Mouse (Mus musculus) heart, embryonic 14.5 days (tissue): ENCODE measurements around the gene Spcs2. TPM values are rescaled to one million over a fixed set of nuclear protein-coding genes. Genes with fewer than 3 reads are reported as not detected.

Experiments used
- ATAC-seq: fragments of 200-750 bp; cut with Nextera tagmentation; 2 replicates; pipeline ENCODE4 v1.8.0; 2017; ENCODE audit warnings: low read depth, moderate TSS enrichment; ENCODE audit not compliant: insufficient number of reproducible peaks, insufficient read depth, low FRiP score
- H3K27ac ChIP-seq, 2 experiments: fragments of 200-500 bp in 1 of 2; fragments of 300-500 bp in 1 of 2; sonication (generic) in 1 of 2; replicated peaks in 1 of 2; 2 replicates each; pipeline ENCODE4 v1.5.1; 2012 to 2014; ENCODE audit warnings: low read depth in 2 of 2, low read length in 2 of 2, control low read depth in 1 of 2, mild to moderate bottlenecking in 1 of 2, mixed read lengths in 1 of 2; ENCODE audit not compliant: control insufficient read depth in 1 of 2, insufficient read depth in 1 of 2
- H3K27me3 ChIP-seq: fragments of 300-500 bp; sonication (generic); 2 replicates; pipeline ENCODE4 v1.6.1; 2014; ENCODE audit warnings: mild to moderate bottlenecking, low read length, control low read depth; ENCODE audit not compliant: control insufficient read depth, insufficient read depth
- H3K36me3 ChIP-seq: fragments of 300-500 bp; sonication (generic); 2 replicates; pipeline ENCODE4 v1.6.1; 2014; ENCODE audit warnings: mild to moderate bottlenecking, control low read depth, low read length, mixed read lengths; ENCODE audit not compliant: control insufficient read depth, insufficient read depth
- H3K4me1 ChIP-seq, 2 experiments: fragments of 200-500 bp in 1 of 2; fragments of 300-500 bp in 1 of 2; sonication (generic) in 1 of 2; 2 replicates each; pipeline ENCODE4 v1.6.1; 2012 to 2014; ENCODE audit warnings: low read length in 2 of 2, control low read depth in 1 of 2, mixed read lengths in 1 of 2; ENCODE audit not compliant: control insufficient read depth in 2 of 2, insufficient read depth in 2 of 2
- H3K4me2 ChIP-seq: fragments of 300-500 bp; sonication (generic); 2 replicates; pipeline ENCODE4 v1.6.1; 2014; ENCODE audit warnings: mild to moderate bottlenecking, low read length
- H3K4me3 ChIP-seq, 2 experiments: fragments of 200-500 bp in 1 of 2; fragments of 300-500 bp in 1 of 2; sonication (generic) in 1 of 2; 2 replicates each; pipeline ENCODE4 v1.5.1; 2012 to 2014; ENCODE audit warnings: low read length in 2 of 2, mild to moderate bottlenecking in 2 of 2, control low read depth in 1 of 2, low read depth in 1 of 2, moderate library complexity in 1 of 2; ENCODE audit not compliant: control insufficient read depth in 1 of 2, insufficient read depth in 1 of 2
- H3K9ac ChIP-seq: fragments of 300-500 bp; sonication (generic); 2 replicates; pipeline ENCODE4 v1.6.1; 2014; ENCODE audit warnings: mild to moderate bottlenecking, low read length
- H3K9me3 ChIP-seq: fragments of 300-500 bp; sonication (generic); 2 replicates; pipeline ENCODE4 v1.6.1; 2016; ENCODE audit warnings: low read length, control low read depth; ENCODE audit not compliant: control insufficient read depth
- WGBS: fragments of 180-500 bp; shearing (Covaris S2); extraction: QIAGEN DNeasy Blood & Tissue Kit; methylation state at CpG from one replicate; pipeline ENCODE4 v1.1.7; 2014; 5-methylcytosine and 5-hydroxymethylcytosine counted together
- polyA plus RNA-seq: library from polyadenylated mRNA; unstranded; fragments of >200 nt; fragmentation: Nextera tagmentation; extraction: Ambion mirVana; gene quantifications from 2 replicates; pipeline ENCODE4 v1.2.1, GENCODE M21; 2014

Gene Spcs2
- polyA plus RNA-seq, 1 experiment from 2014 or later = 169 TPM

DNA sequence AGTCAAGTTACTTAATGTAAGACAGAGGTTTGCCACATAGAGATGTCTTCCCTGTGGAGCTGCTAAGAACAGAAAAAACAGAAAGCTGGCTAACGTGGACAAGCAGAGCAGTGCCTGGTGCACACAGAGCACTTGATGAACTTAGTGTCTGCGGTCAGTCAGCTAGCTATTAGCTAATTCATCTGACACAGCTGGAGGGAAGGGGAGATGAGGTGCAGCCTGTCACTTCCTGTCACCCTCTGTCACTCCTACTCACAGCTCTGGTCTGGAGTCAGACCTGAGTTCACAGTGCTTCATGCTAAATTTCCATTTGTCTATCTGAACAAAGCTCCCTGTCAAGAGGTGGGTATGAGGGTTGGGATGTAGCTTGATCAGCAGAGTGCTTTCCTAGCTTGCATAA is 69.2 kb downstream of the Spcs2 start:
- Histone ChIP-seq H3K9me3 (no peaks in the 10 kb centered on the region), H3K27me3 (peaks cover 8% of the 10 kb centered on the region; the same call in 1 of the 2 replicates), H3K27ac (no peak overlapping the region), H3K4me2 (no peak overlapping the region), H3K36me3 (no peaks in the 10 kb centered on the region), H3K4me3 (no peak overlapping the region), H3K9ac (no peak overlapping the region), H3K4me1 (peaks cover 5% of the 10 kb centered on the region in 2 experiments; a peak in 2 of 4 replicates)
- ATAC-seq = no peak
- WGBS = 52% methylated on average over 2 of the region's 2 CpGs

DNA sequence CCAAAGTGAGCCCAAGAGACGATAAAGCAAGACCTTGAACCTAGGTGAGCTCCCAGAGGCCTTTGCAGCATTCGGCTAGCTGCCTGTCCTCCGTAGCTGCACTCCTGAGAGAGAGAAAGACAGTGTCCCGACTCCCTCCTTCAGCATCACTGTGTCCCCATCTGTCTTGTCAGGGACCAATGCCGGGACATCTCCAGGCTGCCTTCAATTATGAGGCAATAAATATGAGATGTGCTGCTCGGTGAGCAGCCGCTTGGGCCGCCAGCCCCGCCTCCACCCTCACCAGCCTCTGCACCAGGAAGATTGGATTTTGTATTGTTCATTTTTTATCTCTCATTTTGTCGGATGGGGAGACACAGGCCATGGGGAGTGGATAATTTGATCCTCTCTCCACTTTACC is 72.4 kb downstream of the Spcs2 start:
- no peak overlapping the region for H3K27ac ChIP-seq
- H3K4me2 ChIP-seq = no peak overlapping the region
- no peak overlapping the region for H3K9ac ChIP-seq
- no peaks in the 10 kb centered on the region for H3K9me3 ChIP-seq
- H3K27me3 ChIP-seq = no peaks in the 10 kb centered on the region; the same call in 1 of the 2 replicates
- no peak for ATAC-seq
- no peaks in the 10 kb centered on the region for H3K36me3 ChIP-seq
- H3K4me3 ChIP-seq = no peak overlapping the region
- 85% methylated on average over 10 of the region's 10 CpGs for WGBS
- peaks cover 4 to 5% of the 10 kb centered on the region in 2 experiments; a peak in 2 of 4 replicates for H3K4me1 ChIP-seq

DNA sequence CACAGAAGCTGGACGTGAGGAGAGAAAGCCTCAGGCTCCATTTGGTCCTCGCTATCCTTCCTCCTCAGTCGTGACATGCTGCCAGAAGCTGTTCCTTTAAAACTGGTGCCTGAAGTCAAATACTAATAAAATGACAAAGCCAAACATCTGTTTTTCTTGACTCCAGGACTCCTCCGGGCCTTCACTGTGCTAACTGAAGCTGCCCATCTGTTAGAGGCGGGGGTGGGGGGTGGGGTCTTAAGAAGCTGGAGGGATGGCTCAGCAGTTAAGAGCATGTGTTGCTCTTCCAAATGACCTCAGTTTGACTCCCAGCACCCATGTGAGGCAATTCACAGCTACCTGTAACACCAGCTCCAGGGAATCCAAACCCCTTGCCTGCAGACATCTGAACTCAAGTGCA is 74.7 kb downstream of the Spcs2 start:
- H3K9me3 ChIP-seq = no peaks in the 10 kb centered on the region
- H3K27ac ChIP-seq = no peak overlapping the region
- H3K4me1 ChIP-seq = no peaks in the 10 kb centered on the region
- no peak for ATAC-seq
- H3K4me3 ChIP-seq = no peak overlapping the region
- H3K4me2 ChIP-seq = no peak overlapping the region
- no peaks in the 10 kb centered on the region for H3K27me3 ChIP-seq
- no peaks in the 10 kb centered on the region for H3K36me3 ChIP-seq
- no peak overlapping the region for H3K9ac ChIP-seq
- WGBS = 42% methylated on average over 5 of the region's 5 CpGs

DNA sequence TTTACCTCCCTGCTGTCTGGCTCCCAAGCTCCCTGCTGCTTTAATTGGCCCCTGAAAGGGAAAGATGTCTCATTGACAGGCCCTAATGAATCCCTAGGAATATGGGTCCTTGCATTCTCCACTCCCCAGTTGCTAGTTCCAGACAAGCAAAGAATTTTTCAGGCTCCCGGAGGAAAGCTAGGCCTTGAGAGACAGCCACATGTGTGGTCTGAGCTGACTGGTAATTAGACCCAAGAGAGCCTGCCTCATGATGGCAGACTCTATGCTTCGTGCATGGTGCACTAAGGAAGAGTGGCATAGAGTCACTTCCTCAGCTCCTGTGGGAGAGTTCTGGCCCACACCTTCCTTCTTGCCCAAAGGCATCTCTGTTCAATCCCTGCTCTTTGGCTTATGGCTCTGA is 75.3 kb downstream of the Spcs2 start:
- H3K4me2 ChIP-seq = no peak overlapping the region
- no peak for ATAC-seq
- H3K4me1 ChIP-seq = no peaks in the 10 kb centered on the region
- no peaks in the 10 kb centered on the region for H3K36me3 ChIP-seq
- 47% methylated on average over 2 of the region's 2 CpGs for WGBS
- H3K27ac ChIP-seq = no peak overlapping the region
- H3K27me3 ChIP-seq = no peaks in the 10 kb centered on the region
- no peak overlapping the region for H3K4me3 ChIP-seq
- H3K9ac ChIP-seq = no peak overlapping the region
- H3K9me3 ChIP-seq = no peaks in the 10 kb centered on the region

Other genes starting within 250 kb of the Spcs2 start
- 2.4 and 2.6 TPM in 2 replicates for gene Tpbgl, start 236.4 kb downstream of the Spcs2 start, polyA plus RNA-seq
- gene Slco2b1, start 152.1 kb downstream of the Spcs2 start, polyA plus RNA-seq = 1.3 TPM in 2 replicates
- not detected in 2 replicates for gene Olfr520, start 133.2 kb downstream of the Spcs2 start, polyA plus RNA-seq
- gene Olfr521, start 100.0 kb downstream of the Spcs2 start, polyA plus RNA-seq = not detected in 2 replicates
- 4.0 and 4.2 TPM in 2 replicates for gene Neu3, start 35.0 kb downstream of the Spcs2 start, polyA plus RNA-seq
- 0.09 TPM in 2 replicates for gene Xrra1, start 4.3 kb downstream of the Spcs2 start, polyA plus RNA-seq
- gene Rnf169, start 117.0 kb upstream of the Spcs2 start, polyA plus RNA-seq = 4.4 and 4.5 TPM in 2 replicates
- gene Chrdl2, start 142.7 kb upstream of the Spcs2 start, polyA plus RNA-seq = 0.30 TPM in 1 of 2 replicates, not detected in the other